Mouse (Mus musculus): ENCODE data around the gene A830031A19Rik. TPM values are rescaled to one million over a fixed set of nuclear protein-coding genes. Genes with fewer than 3 reads are reported as not detected.
A peak's percentile ranks its signal among the peaks of the same experiment; 100 is the strongest.

The A830031A19Rik gene
- polyA plus RNA-seq, 1 experiment = not detected

GRCm38 (mm10) chr11:24103128-24103742, 28.4 kb upstream of the A830031A19Rik start:
- Histone ChIP-seq H3K36me3 (ENCODE audit: control insufficient read depth, insufficient read depth, low read length) (peaks cover 4% of the 10 kb centered on the region; the same call in 1 of the 2 replicates), H3K27me3 (ENCODE audit: control insufficient read depth, insufficient read depth, low read length) (no peaks in the 10 kb centered on the region), H3K4me1 (ENCODE audit: control insufficient read depth, insufficient read depth, insufficient read length) (peaks cover 13% of the 10 kb centered on the region), H3K4me3 (ENCODE audit: extremely low read depth, insufficient read depth, insufficient read length) (no peak overlapping the region), H3K27ac (ENCODE audit: insufficient read depth, low read length) (no peak overlapping the region)
- TF ChIP-seq CTCF (IDR thresholded peaks at IDR 0.05; ENCODE audit: extremely low read depth, insufficient read depth, insufficient read length, insufficient replicate concordance) = no peak
- no peak for TF ChIP-seq POLR2A (IDR thresholded peaks at IDR 0.05; ENCODE audit: low read depth, low read length)
- WGBS = 77% methylated on average over 6 of the region's 6 CpGs
- DNase-seq (ENCODE audit: low read depth in 1 of 2, low spot score in 2 of 2) = no peak

GRCm38 (mm10) chr11:24102372-24102771, 27.5 kb upstream of the A830031A19Rik start:
- Histone ChIP-seq H3K36me3 (ENCODE audit: control insufficient read depth, insufficient read depth, low read length) (peaks cover 6% of the 10 kb centered on the region; the same call in 1 of the 2 replicates), H3K4me3 (ENCODE audit: extremely low read depth, insufficient read depth, insufficient read length) (no peak overlapping the region), H3K27ac (ENCODE audit: insufficient read depth, low read length) (no peak overlapping the region), H3K4me1 (ENCODE audit: control insufficient read depth, insufficient read depth, insufficient read length) (peaks cover 11% of the 10 kb centered on the region), H3K27me3 (ENCODE audit: control insufficient read depth, insufficient read depth, low read length) (no peaks in the 10 kb centered on the region)
- TF ChIP-seq CTCF (IDR thresholded peaks at IDR 0.05; ENCODE audit: extremely low read depth, insufficient read depth, insufficient read length, insufficient replicate concordance) = no peak
- TF ChIP-seq POLR2A (IDR thresholded peaks at IDR 0.05; ENCODE audit: low read depth, low read length) = no peak
- DNase-seq (ENCODE audit: low read depth in 1 of 2, low spot score in 2 of 2) = no peak
- 65% methylated on average over 2 of the region's 2 CpGs for WGBS

- TF ChIP-seq POLR2A (IDR thresholded peaks at IDR 0.05; ENCODE audit: low read depth, low read length) (no peak), CTCF (IDR thresholded peaks at IDR 0.05; ENCODE audit: extremely low read depth, insufficient read depth, insufficient read length, insufficient replicate concordance) (no peak)
- peaks cover 7% of the 10 kb centered on the region for H3K36me3 ChIP-seq (ENCODE audit: control insufficient read depth, insufficient read depth, low read length)
- peaks cover 10% of the 10 kb centered on the region for H3K4me1 ChIP-seq (ENCODE audit: control insufficient read depth, insufficient read depth, insufficient read length)
- H3K27ac ChIP-seq (ENCODE audit: insufficient read depth, low read length) = no peak overlapping the region
- no peaks in the 10 kb centered on the region for H3K27me3 ChIP-seq (ENCODE audit: control insufficient read depth, insufficient read depth, low read length)
- WGBS = 85% methylated on average over 3 of the region's 3 CpGs
- no peak overlapping the region for H3K4me3 ChIP-seq (ENCODE audit: extremely low read depth, insufficient read depth, insufficient read length)
- DNase-seq (ENCODE audit: low read depth in 1 of 2, low spot score in 2 of 2) = no peak
Observed at GRCm38 (mm10) chr11:24101625-24102024, 26.8 kb upstream of the A830031A19Rik start.

- Histone ChIP-seq H3K36me3 (ENCODE audit: control insufficient read depth, insufficient read depth, low read length) (peaks cover 6% of the 10 kb centered on the region), H3K27me3 (ENCODE audit: control insufficient read depth, insufficient read depth, low read length) (no peaks in the 10 kb centered on the region), H3K27ac (ENCODE audit: insufficient read depth, low read length) (peak overlapping the region; percentile 5; the same call in 1 of the 2 replicates), H3K4me1 (ENCODE audit: control insufficient read depth, insufficient read depth, insufficient read length) (peaks cover 10% of the 10 kb centered on the region), H3K4me3 (ENCODE audit: extremely low read depth, insufficient read depth, insufficient read length) (no peak overlapping the region)
- no peak for TF ChIP-seq POLR2A (IDR thresholded peaks at IDR 0.05; ENCODE audit: low read depth, low read length)
- TF ChIP-seq CTCF (IDR thresholded peaks at IDR 0.05; ENCODE audit: extremely low read depth, insufficient read depth, insufficient read length, insufficient replicate concordance) = no peak
- no peak for DNase-seq (ENCODE audit: low read depth in 1 of 2, low spot score in 2 of 2)
- WGBS = 77% methylated on average over 4 of the region's 4 CpGs
Observed at GRCm38 (mm10) chr11:24100449-24101070, 25.7 kb upstream of the A830031A19Rik start.

- H3K36me3 ChIP-seq (ENCODE audit: control insufficient read depth, insufficient read depth, low read length) = peaks cover 7% of the 10 kb centered on the region
- no peak overlapping the region for H3K4me3 ChIP-seq (ENCODE audit: extremely low read depth, insufficient read depth, insufficient read length)
- no peak overlapping the region for H3K27ac ChIP-seq (ENCODE audit: insufficient read depth, low read length)
- no peaks in the 10 kb centered on the region for H3K27me3 ChIP-seq (ENCODE audit: control insufficient read depth, insufficient read depth, low read length)
- 53% methylated on average over 7 of the region's 7 CpGs for WGBS
- peaks cover 10% of the 10 kb centered on the region for H3K4me1 ChIP-seq (ENCODE audit: control insufficient read depth, insufficient read depth, insufficient read length)
- no peak for DNase-seq (ENCODE audit: low read depth in 1 of 2, low spot score in 2 of 2)
- TF ChIP-seq CTCF (IDR thresholded peaks at IDR 0.05; ENCODE audit: extremely low read depth, insufficient read depth, insufficient read length, insufficient replicate concordance) = no peak
- TF ChIP-seq POLR2A (IDR thresholded peaks at IDR 0.05; ENCODE audit: low read depth, low read length) = no peak
Observed at GRCm38 (mm10) chr11:24099886-24100293, 25.0 kb upstream of the A830031A19Rik start.

- H3K4me1 ChIP-seq (ENCODE audit: control insufficient read depth, insufficient read depth, insufficient read length) = peaks cover 10% of the 10 kb centered on the region
- no peak overlapping the region for H3K4me3 ChIP-seq (ENCODE audit: extremely low read depth, insufficient read depth, insufficient read length)
- 45% methylated on average over 10 of the region's 10 CpGs for WGBS
- no peaks in the 10 kb centered on the region for H3K27me3 ChIP-seq (ENCODE audit: control insufficient read depth, insufficient read depth, low read length)
- TF ChIP-seq CTCF (IDR thresholded peaks at IDR 0.05; ENCODE audit: extremely low read depth, insufficient read depth, insufficient read length, insufficient replicate concordance) = no peak
- no peak for TF ChIP-seq POLR2A (IDR thresholded peaks at IDR 0.05; ENCODE audit: low read depth, low read length)
- no peak overlapping the region for H3K27ac ChIP-seq (ENCODE audit: insufficient read depth, low read length)
- no peak for DNase-seq (ENCODE audit: low read depth in 1 of 2, low spot score in 2 of 2)
- peaks cover 7% of the 10 kb centered on the region for H3K36me3 ChIP-seq (ENCODE audit: control insufficient read depth, insufficient read depth, low read length)
Observed at GRCm38 (mm10) chr11:24099215-24099614, 24.4 kb upstream of the A830031A19Rik start.

GRCm38 (mm10) chr11:24098662-24099061, 23.8 kb upstream of the A830031A19Rik start:
- Histone ChIP-seq H3K4me3 (ENCODE audit: extremely low read depth, insufficient read depth, insufficient read length) (no peak overlapping the region), H3K36me3 (ENCODE audit: control insufficient read depth, insufficient read depth, low read length) (peaks cover 7% of the 10 kb centered on the region), H3K27ac (ENCODE audit: insufficient read depth, low read length) (no peak overlapping the region), H3K27me3 (ENCODE audit: control insufficient read depth, insufficient read depth, low read length) (no peaks in the 10 kb centered on the region), H3K4me1 (ENCODE audit: control insufficient read depth, insufficient read depth, insufficient read length) (peaks cover 10% of the 10 kb centered on the region)
- TF ChIP-seq CTCF (IDR thresholded peaks at IDR 0.05; ENCODE audit: extremely low read depth, insufficient read depth, insufficient read length, insufficient replicate concordance) (no peak), POLR2A (IDR thresholded peaks at IDR 0.05; ENCODE audit: low read depth, low read length) (no peak)
- WGBS = 54% methylated on average over 3 of the region's 3 CpGs
- DNase-seq (ENCODE audit: low read depth in 1 of 2, low spot score in 2 of 2) = no peak
